Mouse (Mus musculus) hindbrain, embryonic 16.5 days (tissue): ENCODE data around the gene Gm595. TPM values are rescaled to one million over a fixed set of nuclear protein-coding genes. Genes with fewer than 3 reads are reported as not detected.

Experiments
- ATAC-seq: fragments of 200-750 bp; cut with Nextera tagmentation; 2 replicates; pipeline ENCODE4 v1.8.0; 2017; ENCODE audit warnings: moderate TSS enrichment, moderate library complexity
- H3K27ac ChIP-seq: fragments of 300-500 bp; sonication (generic); 2 replicates; pipeline ENCODE4 v1.5.1; 2014; ENCODE audit warnings: low read depth, mild to moderate bottlenecking, control low read depth, low read length, moderate library complexity
- H3K27me3 ChIP-seq: fragments of 300-500 bp; sonication (generic); replicated peaks from 2 replicates; pipeline ENCODE4 v1.6.1; 2014; ENCODE audit warnings: low read length; ENCODE audit not compliant: control insufficient read depth, insufficient read depth
- H3K36me3 ChIP-seq: fragments of 300-500 bp; sonication (generic); 2 replicates; pipeline ENCODE4 v1.6.1; 2014; ENCODE audit warnings: mild to moderate bottlenecking, low read length, moderate library complexity, mixed read lengths; ENCODE audit not compliant: control insufficient read depth, insufficient read depth
- H3K4me1 ChIP-seq: fragments of 300-500 bp; sonication (generic); 2 replicates; pipeline ENCODE4 v1.6.1; 2014; ENCODE audit warnings: low read depth, low read length; ENCODE audit not compliant: control insufficient read depth, insufficient read depth
- H3K4me2 ChIP-seq: fragments of 300-500 bp; sonication (generic); 2 replicates; pipeline ENCODE4 v1.6.1; 2014; ENCODE audit warnings: mild to moderate bottlenecking, low read length, control low read depth, moderate library complexity
- H3K4me3 ChIP-seq: fragments of 300-500 bp; sonication (generic); 2 replicates; pipeline ENCODE4 v1.5.1; 2014; ENCODE audit warnings: mild to moderate bottlenecking, low read length, control low read depth, moderate library complexity
- H3K9ac ChIP-seq: fragments of 300-500 bp; sonication (generic); 2 replicates; pipeline ENCODE4 v1.6.1; 2014; ENCODE audit warnings: low read depth, mild to moderate bottlenecking, control low read depth, low read length, moderate library complexity
- H3K9me3 ChIP-seq: fragments of 300-500 bp; sonication (generic); 2 replicates; pipeline ENCODE4 v1.6.1; 2014; ENCODE audit warnings: mild to moderate bottlenecking, low read length, moderate library complexity; ENCODE audit not compliant: control insufficient read depth
- WGBS: fragments of 180-500 bp; shearing (Covaris S2); extraction: QIAGEN DNeasy Blood & Tissue Kit; methylation state at CpG from one replicate; pipeline ENCODE4 v1.1.7; 2014; 5-methylcytosine and 5-hydroxymethylcytosine counted together
- polyA plus RNA-seq: library from polyadenylated mRNA; unstranded; fragments of >200 nt; fragmentation: Nextera tagmentation; extraction: Ambion mirVana; gene quantifications from 2 replicates; pipeline ENCODE4 v1.2.1, GENCODE M21; 2015

Gene Gm595
- not detected in 2 replicates for polyA plus RNA-seq

- Histone ChIP-seq H3K36me3 (no peaks in the 10 kb centered on the region), H3K4me2 (no peak within 1 kb of the TSS), H3K27me3 (no peaks in the 10 kb centered on the region), H3K4me3 (no peak within 1 kb of the TSS), H3K9me3 (no peaks in the 10 kb centered on the region), H3K9ac (no peak within 1 kb of the TSS), H3K27ac (no peak within 1 kb of the TSS), H3K4me1 (no peaks in the 10 kb centered on the region)
- no peak for ATAC-seq
- 84% methylated on average over 12 of the region's 13 CpGs for WGBS
Measured at GRCm38 (mm10) chrX:48877613-48878012, at the start of gene Gm595. Gm595 (minus strand) TSS chrX:48877713.

DNA sequence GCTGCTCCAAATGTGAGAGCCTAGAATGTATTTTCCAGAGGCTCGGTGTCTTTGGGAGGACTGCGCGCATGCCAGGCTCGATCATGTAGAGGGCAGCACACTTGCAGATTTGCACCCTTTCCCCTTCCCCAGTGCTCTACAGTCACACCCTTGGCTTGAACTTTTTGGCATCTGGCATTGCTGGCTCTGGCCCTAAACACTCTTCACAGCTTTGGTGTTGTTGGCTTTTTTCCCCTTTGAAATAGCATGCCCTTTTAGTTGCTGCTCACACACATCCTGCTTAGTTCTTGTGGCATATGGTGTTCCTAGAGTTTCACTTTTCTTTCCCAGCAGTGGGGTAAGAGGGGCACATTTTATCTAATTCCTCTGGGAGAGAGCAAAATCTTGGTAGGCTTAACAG lies 30.9 kb upstream of the Gm595 start:
- Histone ChIP-seq H3K4me1 (no peaks in the 10 kb centered on the region), H3K4me3 (no peak overlapping the region), H3K36me3 (no peaks in the 10 kb centered on the region), H3K9me3 (no peaks in the 10 kb centered on the region), H3K27ac (no peak overlapping the region), H3K27me3 (no peaks in the 10 kb centered on the region), H3K9ac (no peak overlapping the region), H3K4me2 (no peak overlapping the region)
- 83% methylated on average over 4 of the region's 4 CpGs for WGBS
- no peak for ATAC-seq

GRCm38 (mm10) chrX:48903744-48904143 lies 26.2 kb upstream of the Gm595 start:
- ATAC-seq, result no peak
- H3K27me3 ChIP-seq, result no peaks in the 10 kb centered on the region
- no peak overlapping the region for H3K4me3 ChIP-seq
- H3K4me2 ChIP-seq, result no peak overlapping the region
- H3K27ac ChIP-seq, result no peak overlapping the region
- WGBS, result 78% methylated on average over 3 of the region's 3 CpGs
- no peak overlapping the region for H3K9ac ChIP-seq
- no peaks in the 10 kb centered on the region for H3K4me1 ChIP-seq
- no peaks in the 10 kb centered on the region for H3K9me3 ChIP-seq
- H3K36me3 ChIP-seq, result no peaks in the 10 kb centered on the region

DNA sequence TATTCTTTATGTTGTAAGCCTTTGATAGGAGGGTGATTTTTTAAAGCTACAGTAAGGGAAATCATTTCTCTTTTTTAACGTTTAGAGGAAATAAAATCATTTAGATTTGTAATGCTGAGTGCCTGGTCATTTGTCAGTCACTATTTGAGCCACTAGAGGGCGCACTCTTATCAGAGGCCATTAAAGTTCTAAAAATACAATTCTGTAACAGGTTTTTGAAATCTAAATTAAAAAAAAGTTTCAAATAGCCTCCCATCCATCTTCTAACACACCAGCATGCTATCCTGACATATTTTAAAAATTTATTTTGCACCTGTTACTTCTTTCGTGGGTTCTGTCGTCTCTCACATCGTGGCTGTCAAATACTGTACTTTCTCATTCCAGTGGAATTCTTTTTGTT lies 22.0 kb upstream of the Gm595 start:
- H3K4me1 ChIP-seq, result no peaks in the 10 kb centered on the region
- H3K4me2 ChIP-seq, result no peak overlapping the region
- no peak overlapping the region for H3K9ac ChIP-seq
- no peak for ATAC-seq
- H3K27ac ChIP-seq, result no peak overlapping the region
- WGBS, result 51% methylated on average over 5 of the region's 5 CpGs
- no peak overlapping the region for H3K4me3 ChIP-seq
- no peaks in the 10 kb centered on the region for H3K9me3 ChIP-seq
- H3K36me3 ChIP-seq, result no peaks in the 10 kb centered on the region
- H3K27me3 ChIP-seq, result no peaks in the 10 kb centered on the region

- H3K27me3 ChIP-seq, result no peaks in the 10 kb centered on the region
- no peak overlapping the region for H3K9ac ChIP-seq
- WGBS, result 46% methylated on average over 6 of the region's 6 CpGs
- H3K9me3 ChIP-seq, result no peaks in the 10 kb centered on the region
- no peaks in the 10 kb centered on the region for H3K36me3 ChIP-seq
- H3K4me3 ChIP-seq, result no peak overlapping the region
- H3K4me1 ChIP-seq, result no peaks in the 10 kb centered on the region
- no peak for ATAC-seq
- no peak overlapping the region for H3K4me2 ChIP-seq
- H3K27ac ChIP-seq, result no peak overlapping the region
Measured at GRCm38 (mm10) chrX:48896803-48897202, 19.3 kb upstream of the Gm595 start.

- Histone ChIP-seq H3K27ac (no peak overlapping the region), H3K4me3 (no peak overlapping the region), H3K27me3 (no peaks in the 10 kb centered on the region), H3K4me2 (no peak overlapping the region), H3K9me3 (no peaks in the 10 kb centered on the region), H3K9ac (no peak overlapping the region), H3K4me1 (no peaks in the 10 kb centered on the region), H3K36me3 (no peaks in the 10 kb centered on the region)
- WGBS, result 76% methylated on average over 3 of the region's 3 CpGs
- ATAC-seq, result no peak
Measured at GRCm38 (mm10) chrX:48893946-48894345, 16.4 kb upstream of the Gm595 start.

GRCm38 (mm10) chrX:48890259-48890658 lies 12.7 kb upstream of the Gm595 start:
- Histone ChIP-seq H3K4me1 (no peaks in the 10 kb centered on the region), H3K4me2 (no peak overlapping the region), H3K27ac (no peak overlapping the region), H3K27me3 (no peaks in the 10 kb centered on the region), H3K4me3 (no peak overlapping the region), H3K36me3 (no peaks in the 10 kb centered on the region), H3K9me3 (no peaks in the 10 kb centered on the region), H3K9ac (no peak overlapping the region)
- 91% methylated on average over 9 of the region's 9 CpGs for WGBS
- no peak for ATAC-seq

GRCm38 (mm10) chrX:48884615-48885014 lies 7.1 kb upstream of the Gm595 start:
- no peak overlapping the region for H3K4me3 ChIP-seq
- no peak overlapping the region for H3K9ac ChIP-seq
- H3K4me2 ChIP-seq, result no peak overlapping the region
- no peak overlapping the region for H3K27ac ChIP-seq
- ATAC-seq, result no peak
- no peaks in the 10 kb centered on the region for H3K9me3 ChIP-seq
- H3K4me1 ChIP-seq, result no peaks in the 10 kb centered on the region
- H3K36me3 ChIP-seq, result no peaks in the 10 kb centered on the region
- H3K27me3 ChIP-seq, result no peaks in the 10 kb centered on the region
- WGBS, result 89% methylated on average over 5 of the region's 5 CpGs
